Mouse (Mus musculus) midbrain, embryonic 10.5 days (tissue): ENCODE results near the gene Trub1. TPM values are rescaled to one million over a fixed set of nuclear protein-coding genes. Genes with fewer than 3 reads are reported as not detected.

ENCODE experiments used
- DNase-seq: peaks from one replicate; pipeline ENCODE4 v3.0.0-alpha.2; 2017; ENCODE audit warnings: low spot score
- H3K27ac ChIP-seq: fragments of 300-500 bp; sonication (generic); replicated peaks from 2 replicates; pipeline ENCODE4 v1.5.1; 2016; ENCODE audit warnings: mild to moderate bottlenecking
- H3K27me3 ChIP-seq: fragments of 300-500 bp; sonication (generic); 2 replicates; pipeline ENCODE4 v1.6.1; 2016; ENCODE audit warnings: low read depth, mild to moderate bottlenecking; ENCODE audit not compliant: poor library complexity, severe bottlenecking
- H3K36me3 ChIP-seq: fragments of 300-500 bp; sonication (generic); 2 replicates; pipeline ENCODE4 v1.6.1; 2016; ENCODE audit warnings: mild to moderate bottlenecking, moderate library complexity
- H3K4me1 ChIP-seq: fragments of 300-500 bp; sonication (generic); 2 replicates; pipeline ENCODE4 v1.6.1; 2016
- H3K4me3 ChIP-seq: fragments of 300-500 bp; sonication (generic); 2 replicates; pipeline ENCODE4 v1.5.1; 2016; ENCODE audit warnings: mild to moderate bottlenecking, moderate library complexity
- H3K9me3 ChIP-seq: fragments of 300-500 bp; sonication (generic); replicated peaks from 2 replicates; pipeline ENCODE4 v1.6.1; 2016; ENCODE audit warnings: mild to moderate bottlenecking
- WGBS: fragments of 180-500 bp; shearing (Covaris S2); methylation state at CpG from one replicate; pipeline ENCODE4 v1.1.7; 2016; 5-methylcytosine and 5-hydroxymethylcytosine counted together
- polyA plus RNA-seq: library from polyadenylated mRNA; unstranded; fragments of >200 nt; fragmentation: Nextera tagmentation; extraction: Ambion mirVana; gene quantifications from 2 replicates; pipeline ENCODE4 v1.2.1, GENCODE M21; 2016

The Trub1 gene
- polyA plus RNA-seq, 1 experiment from 2014 or later, result 22.7 TPM

GRCm38 (mm10) chr19:57505048-57505932, 52.6 kb downstream of the Trub1 start:
- Histone ChIP-seq H3K4me1 (peaks cover 14% of the 10 kb centered on the region), H3K4me3 (no peak overlapping the region), H3K27ac (peak overlapping the region; percentile 73), H3K9me3 (no peaks in the 10 kb centered on the region), H3K36me3 (no peaks in the 10 kb centered on the region), H3K27me3 (no peaks in the 10 kb centered on the region)
- peak; percentile 19 for DNase-seq
- 83% methylated on average over 25 of the region's 25 CpGs for WGBS

GRCm38 (mm10) chr19:57506591-57506990, 53.9 kb downstream of the Trub1 start:
- Histone ChIP-seq H3K27me3 (no peaks in the 10 kb centered on the region), H3K4me3 (no peak overlapping the region), H3K9me3 (no peaks in the 10 kb centered on the region), H3K36me3 (no peaks in the 10 kb centered on the region), H3K4me1 (peaks cover 14% of the 10 kb centered on the region), H3K27ac (no peak overlapping the region)
- no peak for DNase-seq
- WGBS, result 61% methylated on average over 5 of the region's 5 CpGs

GRCm38 (mm10) chr19:57508261-57508788, 55.6 kb downstream of the Trub1 start:
- Histone ChIP-seq H3K4me3 (no peak overlapping the region), H3K27me3 (no peaks in the 10 kb centered on the region), H3K27ac (no peak overlapping the region), H3K4me1 (peaks cover 14% of the 10 kb centered on the region), H3K36me3 (no peaks in the 10 kb centered on the region), H3K9me3 (no peaks in the 10 kb centered on the region)
- 90% methylated on average over 11 of the region's 11 CpGs for WGBS
- no peak for DNase-seq

GRCm38 (mm10) chr19:57509758-57510319, 57.1 kb downstream of the Trub1 start:
- 80% methylated on average over 14 of the region's 14 CpGs for WGBS
- no peak for DNase-seq
- 0 out of 2 replicates have a peak overlapping the region, but pooled peaks have one; percentile 11 for H3K27ac ChIP-seq

GRCm38 (mm10) chr19:57510836-57511235, 58.1 kb downstream of the Trub1 start:
- H3K36me3 ChIP-seq, result no peaks in the 10 kb centered on the region
- DNase-seq, result no peak
- no peak overlapping the region for H3K4me3 ChIP-seq
- H3K9me3 ChIP-seq, result no peaks in the 10 kb centered on the region
- H3K27me3 ChIP-seq, result no peaks in the 10 kb centered on the region
- H3K4me1 ChIP-seq, result peaks cover 6% of the 10 kb centered on the region; the same call in 1 of the 2 replicates
- WGBS, result 93% methylated on average over 11 of the region's 11 CpGs
- H3K27ac ChIP-seq, result no peak overlapping the region

More at GRCm38 (mm10) chr19:57509758-57510319, 57.1 kb downstream of the Trub1 start:
- H3K36me3 ChIP-seq, result no peaks in the 10 kb centered on the region
- peaks cover 14% of the 10 kb centered on the region for H3K4me1 ChIP-seq
- H3K27me3 ChIP-seq, result no peaks in the 10 kb centered on the region
- no peak overlapping the region for H3K4me3 ChIP-seq
- no peaks in the 10 kb centered on the region for H3K9me3 ChIP-seq

GRCm38 (mm10) chr19:57513123-57513522, 60.4 kb downstream of the Trub1 start:
- Histone ChIP-seq H3K4me1 (no peaks in the 10 kb centered on the region), H3K9me3 (no peaks in the 10 kb centered on the region), H3K4me3 (no peak overlapping the region), H3K36me3 (no peaks in the 10 kb centered on the region), H3K27me3 (no peaks in the 10 kb centered on the region), H3K27ac (no peak overlapping the region)
- no peak for DNase-seq
- WGBS, result 87% methylated on average over 9 of the region's 9 CpGs

- Histone ChIP-seq H3K4me1 (0 out of 2 replicates have a peak, but pooled peaks cover 5% of the 10 kb centered on the region), H3K27ac (no peak overlapping the region), H3K4me3 (no peak overlapping the region), H3K9me3 (no peaks in the 10 kb centered on the region), H3K27me3 (no peaks in the 10 kb centered on the region), H3K36me3 (no peaks in the 10 kb centered on the region)
- no peak for DNase-seq
These were observed 69.0 kb downstream of the Trub1 start for GRCm38 (mm10) chr19:57521721-57522120.

- H3K9me3 ChIP-seq, result no peaks in the 10 kb centered on the region
- no peak overlapping the region for H3K27ac ChIP-seq
- 0 out of 2 replicates have a peak, but pooled peaks cover 8% of the 10 kb centered on the region for H3K4me1 ChIP-seq
- H3K36me3 ChIP-seq, result no peaks in the 10 kb centered on the region
- H3K4me3 ChIP-seq, result no peak overlapping the region
- no peaks in the 10 kb centered on the region for H3K27me3 ChIP-seq
- WGBS, result 83% methylated on average over 17 of the region's 17 CpGs
- no peak for DNase-seq
These were observed 70.7 kb downstream of the Trub1 start for GRCm38 (mm10) chr19:57523363-57523762.

- H3K27ac ChIP-seq, result no peak overlapping the region
These were observed 73.0 kb downstream of the Trub1 start for GRCm38 (mm10) chr19:57525693-57526092.

GRCm38 (mm10) chr19:57530212-57530611, 77.5 kb downstream of the Trub1 start:
- Histone ChIP-seq H3K9me3 (no peaks in the 10 kb centered on the region), H3K27me3 (no peaks in the 10 kb centered on the region), H3K4me3 (no peak overlapping the region), H3K36me3 (no peaks in the 10 kb centered on the region), H3K4me1 (0 out of 2 replicates have a peak, but pooled peaks cover 3% of the 10 kb centered on the region), H3K27ac (no peak overlapping the region)
- no peak for DNase-seq
- 94% methylated on average over 4 of the region's 4 CpGs for WGBS

More at GRCm38 (mm10) chr19:57525693-57526092, 73.0 kb downstream of the Trub1 start:
- H3K9me3 ChIP-seq, result no peaks in the 10 kb centered on the region
- H3K27me3 ChIP-seq, result no peaks in the 10 kb centered on the region
- H3K4me1 ChIP-seq, result 0 out of 2 replicates have a peak, but pooled peaks cover 8% of the 10 kb centered on the region
- 70% methylated on average over 2 of the region's 2 CpGs for WGBS
- no peak overlapping the region for H3K4me3 ChIP-seq
- no peaks in the 10 kb centered on the region for H3K36me3 ChIP-seq
- no peak for DNase-seq

- Histone ChIP-seq H3K27me3 (no peaks in the 10 kb centered on the region), H3K4me3 (no peak overlapping the region), H3K4me1 (peaks cover 15% of the 10 kb centered on the region), H3K27ac (no peak overlapping the region), H3K9me3 (no peaks in the 10 kb centered on the region), H3K36me3 (no peaks in the 10 kb centered on the region)
- 82% methylated on average over 7 of the region's 7 CpGs for WGBS
- no peak for DNase-seq
These were observed 81.5 kb downstream of the Trub1 start for GRCm38 (mm10) chr19:57534262-57534661.

- H3K27me3 ChIP-seq, result no peaks in the 10 kb centered on the region
- DNase-seq, result no peak
- no peak overlapping the region for H3K4me3 ChIP-seq
- WGBS, result 71% methylated on average over 5 of the region's 5 CpGs
- no peak overlapping the region for H3K27ac ChIP-seq
- H3K36me3 ChIP-seq, result no peaks in the 10 kb centered on the region
- no peaks in the 10 kb centered on the region for H3K9me3 ChIP-seq
- peaks cover 15% of the 10 kb centered on the region for H3K4me1 ChIP-seq
These were observed 83.8 kb downstream of the Trub1 start for GRCm38 (mm10) chr19:57536512-57536911.
